ENCODE assay signal across 1 mouse cellular context in the genomic region with DNA sequence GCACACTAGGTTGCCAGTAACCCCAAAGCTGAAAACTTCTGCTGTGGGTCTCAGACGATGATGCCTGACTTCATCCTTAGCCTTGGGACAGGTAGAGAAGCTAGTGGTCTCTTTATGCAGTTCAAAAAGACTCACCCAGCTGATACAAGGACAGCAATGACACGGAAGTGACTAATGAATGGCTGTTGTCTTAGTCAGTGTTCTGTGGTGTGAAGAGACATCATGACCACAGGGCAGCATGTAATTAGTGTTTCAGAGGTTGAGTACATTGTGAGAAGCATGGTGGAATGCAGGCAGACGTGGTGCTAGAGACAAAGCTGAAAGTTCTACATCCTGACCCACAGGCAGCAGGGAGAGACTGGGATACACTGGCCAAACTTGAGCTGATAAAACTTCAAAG.
TF ChIP-seq lines count a peak whose summit lies in the region.

No protein-coding gene starts in this region.

TF ChIP-seq in myocyte, 11 proteins besides CTCF, POLR2A, EP300 and RAD21 (continued from another document):
- TF ChIP-seq SRF (IDR thresholded peaks at IDR 0.05; ENCODE audit: control insufficient read depth, insufficient read length, low read depth) (no peak), E2F4 (IDR thresholded peaks at IDR 0.05; ENCODE audit: insufficient read depth) (no peak), POLR2AphosphoS2 (IDR thresholded peaks at IDR 0.05; ENCODE audit: insufficient read length, low read depth) (no peak), TCF3 (IDR thresholded peaks at IDR 0.05; ENCODE audit: insufficient read length, low read depth) (no peak), CEBPB (IDR thresholded peaks at IDR 0.05; ENCODE audit: insufficient read depth, poor library complexity, severe bottlenecking) (no peak), MAX (IDR thresholded peaks at IDR 0.05; ENCODE audit: low read depth) (no peak)
